Mouse (Mus musculus) embryonic facial prominence, embryonic 10.5 days (tissue): ENCODE measurements around the gene Syce2. TPM values are rescaled to one million over a fixed set of nuclear protein-coding genes. Genes with fewer than 3 reads are reported as not detected.

ENCODE experiments used
- DNase-seq: peaks from one replicate; pipeline ENCODE4 v3.0.0-alpha.2; 2017; ENCODE audit warnings: low spot score
- H3K27ac ChIP-seq: fragments of 300-500 bp; sonication (generic); replicated peaks from 2 replicates; pipeline ENCODE4 v1.5.1; 2016; ENCODE audit warnings: mild to moderate bottlenecking
- H3K27me3 ChIP-seq: fragments of 300-500 bp; sonication (generic); replicated peaks from 2 replicates; pipeline ENCODE4 v1.6.1; 2016; ENCODE audit warnings: low read depth, mild to moderate bottlenecking; ENCODE audit not compliant: poor library complexity, severe bottlenecking
- H3K36me3 ChIP-seq: fragments of 300-500 bp; sonication (generic); replicated peaks from 2 replicates; pipeline ENCODE4 v1.6.1; 2016; ENCODE audit warnings: mild to moderate bottlenecking, moderate library complexity
- H3K4me1 ChIP-seq: fragments of 300-500 bp; sonication (generic); 2 replicates; pipeline ENCODE4 v1.6.1; 2016
- H3K4me3 ChIP-seq: fragments of 300-500 bp; sonication (generic); 2 replicates; pipeline ENCODE4 v1.5.1; 2016; ENCODE audit warnings: mild to moderate bottlenecking, moderate library complexity
- H3K9me3 ChIP-seq: fragments of 300-500 bp; sonication (generic); 2 replicates; pipeline ENCODE4 v1.6.1; 2016; ENCODE audit warnings: mild to moderate bottlenecking
- WGBS: fragments of 180-500 bp; shearing (Covaris S2); methylation state at CpG from one replicate; pipeline ENCODE4 v1.1.7; 2016; 5-methylcytosine and 5-hydroxymethylcytosine counted together
- polyA plus RNA-seq: library from polyadenylated mRNA; unstranded; fragments of >200 nt; fragmentation: Nextera tagmentation; extraction: Ambion mirVana; gene quantifications from 2 replicates; pipeline ENCODE4 v1.2.1, GENCODE M21; 2016

Syce2 gene
- polyA plus RNA-seq, 1 experiment from 2014 or later = 83.7 TPM

DNA sequence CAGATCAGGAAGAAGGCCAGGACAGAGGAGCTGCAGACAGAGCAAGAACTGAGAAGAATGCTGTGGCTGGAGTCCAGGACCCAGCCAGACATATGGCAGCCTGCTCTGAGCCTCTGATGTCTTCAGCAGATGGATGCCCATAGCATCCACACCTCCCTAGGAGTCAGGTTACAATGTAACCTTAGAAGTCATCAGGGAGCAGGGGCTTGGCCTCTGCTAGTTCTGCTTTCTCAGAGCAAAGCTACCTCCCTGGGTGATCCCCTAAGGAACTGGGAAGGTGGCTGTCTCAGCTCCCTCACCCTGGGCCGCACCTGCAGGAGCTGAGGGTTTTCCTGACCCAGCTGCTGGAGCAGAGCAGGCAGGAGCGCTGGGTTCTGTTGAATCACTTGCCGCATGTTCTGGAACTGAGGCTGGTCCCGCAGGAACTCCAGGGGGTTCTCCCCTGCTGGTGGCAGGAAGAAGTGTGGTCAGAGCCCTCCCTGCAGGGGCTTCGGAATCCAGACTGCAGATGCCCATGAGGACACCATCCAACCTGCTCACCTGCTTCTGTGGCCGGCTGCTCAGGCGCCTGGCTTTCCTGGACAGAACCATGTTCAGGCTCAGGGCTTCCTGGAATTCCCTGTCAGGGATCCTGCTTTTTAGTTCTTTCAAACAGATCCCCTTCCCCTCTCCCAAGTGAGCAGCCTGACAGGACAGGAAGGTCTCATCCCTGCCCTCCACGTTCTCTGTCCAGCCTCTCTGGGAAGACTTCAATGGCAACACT lies 34.6 kb upstream of the Syce2 start:
- Histone ChIP-seq H3K27me3 (no peaks in the 10 kb centered on the region), H3K36me3 (peaks cover 76% of the 10 kb centered on the region), H3K27ac (peak overlapping the region; percentile 70), H3K4me1 (peaks cover 45% of the 10 kb centered on the region), H3K4me3 (peak overlapping the region; percentile 23), H3K9me3 (no peaks in the 10 kb centered on the region)
- peak; percentile 52 for DNase-seq
- 52% methylated on average over 8 of the region's 8 CpGs for WGBS

- no peaks in the 10 kb centered on the region for H3K27me3 ChIP-seq
- DNase-seq = no peak
- H3K4me1 ChIP-seq = peaks cover 45% of the 10 kb centered on the region
- no peaks in the 10 kb centered on the region for H3K9me3 ChIP-seq
- peaks cover 82% of the 10 kb centered on the region for H3K36me3 ChIP-seq
- 82% methylated on average over 15 of the region's 15 CpGs for WGBS
- H3K27ac ChIP-seq = peak overlapping the region; percentile 70; the same call in 1 of the 2 replicates
- H3K4me3 ChIP-seq = peak overlapping the region; percentile 23
These were observed 33.9 kb upstream of the Syce2 start for GRCm38 (mm10) chr8:84837912-84838470.

GRCm38 (mm10) chr8:84838513-84838912 lies 33.4 kb upstream of the Syce2 start:
- H3K9me3 ChIP-seq = no peaks in the 10 kb centered on the region
- WGBS = 93% methylated on average over 5 of the region's 5 CpGs
- H3K36me3 ChIP-seq = peaks cover 85% of the 10 kb centered on the region
- H3K4me1 ChIP-seq = peaks cover 45% of the 10 kb centered on the region
- H3K27me3 ChIP-seq = no peaks in the 10 kb centered on the region
- H3K4me3 ChIP-seq = peak overlapping the region; percentile 23; the same call in 1 of the 2 replicates
- no peak for DNase-seq
- peak overlapping the region; percentile 70; the same call in 1 of the 2 replicates for H3K27ac ChIP-seq

DNA sequence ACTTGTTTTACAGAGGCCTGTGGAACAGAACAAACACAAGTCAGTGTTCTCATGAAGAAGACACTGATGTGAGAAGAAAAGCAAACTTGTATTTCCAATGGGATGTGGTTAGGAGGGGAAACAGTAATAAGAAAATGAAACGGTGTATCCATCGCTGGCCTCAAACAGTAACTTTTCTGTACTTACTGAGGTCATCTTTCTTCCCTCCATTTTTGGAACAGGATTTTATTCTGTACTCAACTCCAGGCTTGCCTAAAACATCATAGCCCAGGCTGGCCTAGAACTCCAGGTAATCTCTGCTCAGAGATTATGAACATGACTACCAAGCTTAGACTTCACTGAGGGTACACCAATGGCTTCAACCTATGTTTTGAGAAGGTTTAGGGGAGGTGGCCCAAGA lies 32.5 kb upstream of the Syce2 start:
- peaks cover 54% of the 10 kb centered on the region for H3K4me1 ChIP-seq
- H3K27me3 ChIP-seq = no peaks in the 10 kb centered on the region
- DNase-seq = no peak
- no peaks in the 10 kb centered on the region for H3K9me3 ChIP-seq
- peak overlapping the region; percentile 98 for H3K4me3 ChIP-seq
- no peak overlapping the region; the same call in 1 of the 2 replicates for H3K27ac ChIP-seq
- H3K36me3 ChIP-seq = peaks cover 85% of the 10 kb centered on the region
- WGBS = 98% methylated on average over 2 of the region's 2 CpGs

DNA sequence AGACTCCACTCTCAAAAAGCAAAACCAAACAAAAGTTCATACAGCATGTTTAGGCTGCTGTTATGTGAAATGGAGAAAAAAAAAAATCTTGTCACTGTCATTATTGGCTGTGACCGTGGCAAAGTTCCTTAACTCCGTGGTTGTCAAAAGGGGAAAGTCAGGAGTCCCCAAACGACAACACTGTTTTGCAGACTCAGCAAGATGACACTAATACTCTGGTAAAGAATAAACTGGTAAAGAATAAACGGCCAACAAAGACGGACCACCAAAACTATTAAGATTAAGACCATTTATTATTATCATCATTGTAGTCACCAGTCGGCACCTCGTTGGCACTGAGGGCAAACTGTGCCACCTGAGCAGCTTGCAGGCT lies 32.0 kb upstream of the Syce2 start:
- DNase-seq = no peak
- no peaks in the 10 kb centered on the region for H3K27me3 ChIP-seq
- no peaks in the 10 kb centered on the region for H3K9me3 ChIP-seq
- peak overlapping the region; percentile 97 for H3K27ac ChIP-seq
- H3K36me3 ChIP-seq = peaks cover 85% of the 10 kb centered on the region
- H3K4me3 ChIP-seq = peak overlapping the region; percentile 98
- WGBS = 5% methylated on average over 7 of the region's 7 CpGs
- H3K4me1 ChIP-seq = peaks cover 59% of the 10 kb centered on the region

- 1% methylated on average over 55 of the region's 55 CpGs for WGBS
These were observed 31.5 kb upstream of the Syce2 start, which contains the start of gene Rad23a for GRCm38 (mm10) chr8:84840248-84840999. Gene Rad23a, minus strand, starts transcription at chr8:84840665.

DNA sequence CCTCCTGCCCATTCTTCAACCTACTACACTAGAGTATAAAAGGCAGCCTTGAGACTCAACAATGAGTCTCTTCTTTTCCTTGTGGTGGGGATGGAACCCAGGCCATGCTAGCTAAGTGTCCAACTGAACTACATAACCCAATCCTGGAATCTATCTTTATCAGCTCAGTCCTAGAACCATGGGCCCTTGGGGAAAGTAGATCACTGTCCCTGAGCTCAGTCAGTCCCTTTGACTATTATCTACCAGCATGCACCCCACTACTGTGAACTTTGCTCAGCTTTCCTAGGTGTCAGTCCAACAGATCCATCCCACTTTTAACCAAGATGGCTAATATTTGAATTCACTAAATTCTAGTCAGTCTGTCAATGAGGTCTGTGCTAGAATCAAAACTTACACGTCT lies 30.4 kb upstream of the Syce2 start:
- no peak for DNase-seq
- Histone ChIP-seq H3K4me1 (peaks cover 60% of the 10 kb centered on the region), H3K4me3 (no peak overlapping the region), H3K36me3 (peaks cover 81% of the 10 kb centered on the region), H3K9me3 (no peaks in the 10 kb centered on the region), H3K27me3 (no peaks in the 10 kb centered on the region), H3K27ac (no peak overlapping the region)
- 79% methylated on average over 1 of the region's 1 CpGs for WGBS

More at GRCm38 (mm10) chr8:84840248-84840999, 31.5 kb upstream of the Syce2 start, which contains the start of gene Rad23a:
- H3K27ac ChIP-seq = peak within 1 kb of the TSS; percentile 97
- no peaks in the 10 kb centered on the region for H3K9me3 ChIP-seq
- peaks cover 64% of the 10 kb centered on the region for H3K4me1 ChIP-seq
- peak; percentile 95 for DNase-seq
- H3K36me3 ChIP-seq = peaks cover 85% of the 10 kb centered on the region
- no peaks in the 10 kb centered on the region for H3K27me3 ChIP-seq
- H3K4me3 ChIP-seq = peak within 1 kb of the TSS; percentile 98

DNA sequence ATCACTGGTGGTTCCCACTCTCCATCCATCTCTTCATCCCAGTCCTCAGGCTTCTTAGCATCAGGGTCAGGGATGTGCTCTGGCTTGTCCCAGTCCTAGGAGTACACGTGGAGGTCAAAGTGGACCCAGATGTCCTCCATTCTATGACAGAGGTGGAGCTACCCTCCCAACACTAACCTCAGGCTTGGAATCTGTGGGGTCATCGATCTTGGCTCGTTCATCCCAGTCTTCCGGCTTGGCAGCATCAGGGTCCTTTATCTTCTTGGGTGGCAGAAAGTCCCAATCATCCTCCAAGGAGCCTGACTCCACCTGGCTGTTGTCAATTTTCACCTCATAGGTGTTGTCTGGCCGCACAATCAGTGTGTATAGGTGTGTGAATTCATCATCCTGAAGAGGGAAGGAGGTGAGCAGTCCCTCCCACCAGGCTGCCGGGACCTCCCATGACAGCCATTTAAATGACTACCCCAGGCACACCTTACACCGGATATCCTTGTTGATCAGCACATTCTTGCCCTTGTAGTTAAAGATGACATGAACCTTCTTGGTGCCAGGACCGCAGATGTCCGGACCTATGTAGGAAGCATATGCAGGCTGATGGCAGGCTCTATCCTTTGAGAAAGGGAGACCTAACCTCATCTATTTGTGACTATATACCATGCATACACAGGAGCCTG lies 27.4 kb upstream of the Syce2 start:
- Histone ChIP-seq H3K27me3 (no peaks in the 10 kb centered on the region), H3K36me3 (peaks cover 53% of the 10 kb centered on the region), H3K4me1 (peaks cover 43% of the 10 kb centered on the region), H3K9me3 (no peaks in the 10 kb centered on the region), H3K4me3 (peak overlapping the region; percentile 99), H3K27ac (no peak overlapping the region)
- DNase-seq = no peak
- WGBS = 90% methylated on average over 9 of the region's 9 CpGs

- peak overlapping the region; percentile 98 for H3K27ac ChIP-seq
- DNase-seq = peak; percentile 63
- H3K9me3 ChIP-seq = no peaks in the 10 kb centered on the region
- WGBS = 20% methylated on average over 12 of the region's 12 CpGs
- no peaks in the 10 kb centered on the region for H3K27me3 ChIP-seq
- peaks cover 53% of the 10 kb centered on the region for H3K36me3 ChIP-seq
- H3K4me1 ChIP-seq = peaks cover 39% of the 10 kb centered on the region
- H3K4me3 ChIP-seq = peak overlapping the region; percentile 99
These were observed 26.4 kb upstream of the Syce2 start for GRCm38 (mm10) chr8:84845355-84846093.

DNA sequence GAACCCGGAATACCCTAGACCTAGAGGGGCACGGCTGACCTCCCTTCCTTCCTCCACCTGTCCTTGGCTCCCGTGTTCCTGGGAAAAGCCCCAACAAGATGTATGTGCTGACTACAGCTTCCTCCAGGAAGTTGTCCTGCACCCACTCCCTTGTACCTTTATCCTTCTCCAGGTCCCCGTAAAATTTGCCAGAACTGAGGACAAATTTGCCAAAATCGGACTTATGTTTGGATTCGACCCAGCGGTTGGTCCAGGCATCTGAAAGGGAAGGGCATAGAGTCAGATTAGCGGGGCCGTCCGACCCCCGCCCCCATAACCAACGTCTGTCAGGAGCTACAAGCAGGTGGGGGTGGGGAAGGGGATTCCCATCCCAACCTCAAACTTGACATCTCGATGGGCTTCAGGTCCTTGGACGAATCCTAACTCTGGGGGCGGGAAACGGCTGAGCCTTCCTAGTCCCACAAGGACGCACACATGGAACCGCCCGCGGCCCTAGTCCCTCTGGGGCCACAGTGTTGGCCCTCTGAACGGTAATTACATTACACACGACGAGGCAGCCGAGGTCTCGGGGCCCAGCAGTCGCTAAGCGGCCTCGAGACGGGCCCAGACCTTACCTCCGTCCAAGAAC lies 25.7 kb upstream of the Syce2 start:
- no peaks in the 10 kb centered on the region for H3K9me3 ChIP-seq
- peak overlapping the region; percentile 98 for H3K27ac ChIP-seq
- H3K36me3 ChIP-seq = peaks cover 50% of the 10 kb centered on the region
- peak overlapping the region; percentile 99 for H3K4me3 ChIP-seq
- H3K27me3 ChIP-seq = no peaks in the 10 kb centered on the region
- WGBS = under 1% methylated on average over 30 of the region's 30 CpGs
- H3K4me1 ChIP-seq = peaks cover 39% of the 10 kb centered on the region
- DNase-seq = no peak

DNA sequence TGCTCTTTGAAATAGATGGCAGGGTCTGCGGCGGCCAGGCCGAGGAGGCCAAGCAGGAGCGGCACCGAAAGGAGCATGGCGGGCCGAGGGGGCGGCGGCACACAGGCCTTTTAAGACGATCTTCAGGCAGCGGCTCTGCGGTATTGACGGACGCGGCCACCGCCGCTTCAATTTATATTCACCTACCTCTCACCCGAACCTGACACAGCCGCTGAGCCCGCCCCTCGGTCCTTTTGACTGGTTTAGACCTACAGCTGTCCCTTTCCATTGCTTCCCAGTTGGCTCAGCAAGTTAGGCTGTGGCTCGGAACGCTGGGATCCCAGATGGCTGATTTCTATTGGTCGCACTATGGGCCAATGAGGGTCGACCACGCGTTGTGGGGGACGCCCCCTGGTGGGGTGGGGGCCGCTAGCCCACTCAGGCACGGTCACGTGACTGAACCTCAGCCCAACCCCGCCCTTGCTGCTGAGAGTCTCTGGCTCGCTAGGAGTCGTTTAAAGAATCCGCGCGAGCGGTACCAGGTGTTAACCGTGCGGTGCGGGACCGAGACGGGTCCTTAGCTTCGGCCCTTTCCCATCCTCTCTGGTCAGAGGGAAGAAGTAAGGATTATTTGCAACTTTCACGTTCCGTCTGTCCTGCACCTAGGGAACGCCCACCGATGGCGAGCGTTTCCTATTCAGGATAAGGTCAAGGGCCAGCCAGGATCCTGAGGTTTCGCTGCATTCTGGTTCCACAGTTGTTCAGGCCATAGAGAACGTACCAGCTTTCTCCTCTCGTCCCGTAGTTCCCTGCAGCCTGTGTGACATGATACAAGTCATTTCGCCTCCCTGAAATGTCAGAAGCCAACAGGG lies 25.0 kb upstream of the Syce2 start, which contains the start of gene Calr:
TSS of gene Calr (minus strand) at position 213 of the 851 bp plus-strand sequence.
- WGBS = under 1% methylated on average over 55 of the region's 55 CpGs
- H3K27ac ChIP-seq = peak within 1 kb of the TSS; percentile 98
- peaks cover 39% of the 10 kb centered on the region for H3K4me1 ChIP-seq
- peak; percentile 100 for DNase-seq
- peak within 1 kb of the TSS; percentile 99 for H3K4me3 ChIP-seq
- H3K9me3 ChIP-seq = no peaks in the 10 kb centered on the region
- peaks cover 42% of the 10 kb centered on the region for H3K36me3 ChIP-seq
- H3K27me3 ChIP-seq = no peaks in the 10 kb centered on the region
